Mouse (Mus musculus): ENCODE measurements at regions not wholly inside any gene's neighbourhood (a gene's known extent, or its start where the extent isn't known, plus 50 kb on each side); places are given as distances from the start of the nearest gene placed in this dataset.
A peak's percentile ranks its signal among the peaks of the same experiment; 100 is the strongest.
"Not testable (repeated sequence)": the region's sequence is repeated elsewhere in the genome, so short reads cannot be mapped to it uniquely, and the experiment has no call there.

DNA sequence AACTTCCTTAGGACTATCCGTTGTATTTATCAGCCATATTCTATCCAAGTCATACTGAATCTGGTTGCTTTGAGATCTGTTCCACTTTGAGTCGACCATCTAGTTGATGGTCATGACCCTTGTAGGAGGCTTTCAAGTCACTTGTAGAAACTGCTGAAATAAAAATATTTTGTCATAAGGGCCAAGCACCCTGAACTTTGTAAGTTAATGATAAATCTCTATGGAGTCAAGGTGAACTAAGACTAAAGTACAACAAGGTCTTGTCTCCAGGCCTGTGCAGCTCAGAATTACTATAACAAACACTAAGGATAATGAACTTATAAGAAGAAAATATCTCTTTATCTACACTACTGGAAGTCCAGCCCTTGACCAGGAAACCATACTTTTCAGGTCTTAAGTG lies 193.8 kb upstream of the Plxna2 start:
- no peak overlapping the region for H3K9ac ChIP-seq (ENCODE audit: low read depth, low read length)
- no peak for ATAC-seq (ENCODE audit: low read depth)
- 85% methylated on average over 2 of the region's 2 CpGs for WGBS

DNA sequence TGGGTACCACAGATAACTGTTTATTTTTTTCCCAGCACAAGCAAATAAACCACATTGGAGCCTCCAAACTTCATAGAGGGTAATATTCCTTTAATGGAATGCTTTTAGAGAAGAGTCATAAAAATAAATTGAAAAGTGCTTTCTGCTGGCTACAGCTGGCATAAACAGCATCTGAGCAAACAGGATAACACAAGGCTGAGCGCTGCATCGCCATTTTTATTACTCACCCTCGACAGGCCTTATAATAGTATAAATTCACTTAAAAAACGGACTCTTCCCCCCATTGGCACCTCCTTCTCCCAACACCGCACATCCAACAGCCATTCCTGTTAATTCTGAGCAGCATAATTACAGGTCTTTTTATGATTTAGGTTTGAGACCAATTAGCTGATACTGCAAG lies 205.8 kb upstream of the Plxna2 start:
- H3K4me2 ChIP-seq (ENCODE audit: low read depth, low read length): no peak overlapping the region
- no peaks in the 10 kb centered on the region for H3K27me3 ChIP-seq (replicated peaks; ENCODE audit: control insufficient read depth, insufficient read depth, low read length)
- H3K36me3 ChIP-seq (ENCODE audit: control insufficient read depth, insufficient read depth, low read length): no peaks in the 10 kb centered on the region
- no peak overlapping the region for H3K9ac ChIP-seq (ENCODE audit: low read depth, low read length)
- H3K27ac ChIP-seq (replicated peaks; ENCODE audit: low read depth, low read length): no peak overlapping the region
- WGBS: 82% methylated on average over 5 of the region's 5 CpGs
- H3K9me3 ChIP-seq (ENCODE audit: control insufficient read depth, low read length): no peaks in the 10 kb centered on the region
- no peak overlapping the region for H3K4me3 ChIP-seq (ENCODE audit: low read depth, low read length)
- H3K4me1 ChIP-seq (ENCODE audit: control insufficient read depth, insufficient read depth, low read length): no peaks in the 10 kb centered on the region
- DNase-seq (ENCODE audit: low spot score) (no peak), ATAC-seq (ENCODE audit: low read depth) (no peak)

More for the DNA sequence above, 193.8 kb upstream of the Plxna2 start:
- no peak for DNase-seq (ENCODE audit: low spot score)
- Histone ChIP-seq H3K4me2 (ENCODE audit: low read depth, low read length) (no peak overlapping the region), H3K9me3 (ENCODE audit: control insufficient read depth, low read length) (no peaks in the 10 kb centered on the region), H3K4me3 (ENCODE audit: low read depth, low read length) (no peak overlapping the region), H3K27me3 (replicated peaks; ENCODE audit: control insufficient read depth, insufficient read depth, low read length) (no peaks in the 10 kb centered on the region), H3K4me1 (ENCODE audit: control insufficient read depth, insufficient read depth, low read length) (peaks cover 13% of the 10 kb centered on the region; the same call in 1 of the 2 replicates), H3K36me3 (ENCODE audit: control insufficient read depth, insufficient read depth, low read length) (no peaks in the 10 kb centered on the region), H3K27ac (replicated peaks; ENCODE audit: low read depth, low read length) (no peak overlapping the region)

GRCm38 (mm10) chr1:194411788-194412187 lies 206.2 kb upstream of the Plxna2 start:
- H3K9ac ChIP-seq (ENCODE audit: low read depth, low read length): no peak overlapping the region
- H3K36me3 ChIP-seq (ENCODE audit: control insufficient read depth, insufficient read depth, low read length): no peaks in the 10 kb centered on the region
- DNase-seq (ENCODE audit: low spot score) (peak; percentile 9), ATAC-seq (ENCODE audit: low read depth) (no peak)
- 49% methylated on average over 2 of the region's 2 CpGs for WGBS
- H3K4me2 ChIP-seq (ENCODE audit: low read depth, low read length): no peak overlapping the region
- no peak overlapping the region for H3K27ac ChIP-seq (replicated peaks; ENCODE audit: low read depth, low read length)
- no peaks in the 10 kb centered on the region for H3K27me3 ChIP-seq (replicated peaks; ENCODE audit: control insufficient read depth, insufficient read depth, low read length)
- H3K4me3 ChIP-seq (ENCODE audit: low read depth, low read length): no peak overlapping the region
- no peaks in the 10 kb centered on the region for H3K4me1 ChIP-seq (ENCODE audit: control insufficient read depth, insufficient read depth, low read length)
- H3K9me3 ChIP-seq (ENCODE audit: control insufficient read depth, low read length): no peaks in the 10 kb centered on the region

- no peak overlapping the region for H3K4me3 ChIP-seq (ENCODE audit: low read depth, low read length)
- H3K27me3 ChIP-seq (replicated peaks; ENCODE audit: control insufficient read depth, insufficient read depth, low read length): no peaks in the 10 kb centered on the region
- no peak for DNase-seq (ENCODE audit: low spot score)
- H3K9me3 ChIP-seq (ENCODE audit: control insufficient read depth, low read length): no peaks in the 10 kb centered on the region
- no peak overlapping the region for H3K27ac ChIP-seq (replicated peaks; ENCODE audit: low read depth, low read length)
- H3K4me2 ChIP-seq (ENCODE audit: low read depth, low read length): no peak overlapping the region
- no peak for ATAC-seq (ENCODE audit: low read depth)
- no peaks in the 10 kb centered on the region for H3K4me1 ChIP-seq (ENCODE audit: control insufficient read depth, insufficient read depth, low read length)
- no peak overlapping the region for H3K9ac ChIP-seq (ENCODE audit: low read depth, low read length)
- no peaks in the 10 kb centered on the region for H3K36me3 ChIP-seq (ENCODE audit: control insufficient read depth, insufficient read depth, low read length)
Observed at GRCm38 (mm10) chr1:194399281-194399680, 218.7 kb upstream of the Plxna2 start.

DNA sequence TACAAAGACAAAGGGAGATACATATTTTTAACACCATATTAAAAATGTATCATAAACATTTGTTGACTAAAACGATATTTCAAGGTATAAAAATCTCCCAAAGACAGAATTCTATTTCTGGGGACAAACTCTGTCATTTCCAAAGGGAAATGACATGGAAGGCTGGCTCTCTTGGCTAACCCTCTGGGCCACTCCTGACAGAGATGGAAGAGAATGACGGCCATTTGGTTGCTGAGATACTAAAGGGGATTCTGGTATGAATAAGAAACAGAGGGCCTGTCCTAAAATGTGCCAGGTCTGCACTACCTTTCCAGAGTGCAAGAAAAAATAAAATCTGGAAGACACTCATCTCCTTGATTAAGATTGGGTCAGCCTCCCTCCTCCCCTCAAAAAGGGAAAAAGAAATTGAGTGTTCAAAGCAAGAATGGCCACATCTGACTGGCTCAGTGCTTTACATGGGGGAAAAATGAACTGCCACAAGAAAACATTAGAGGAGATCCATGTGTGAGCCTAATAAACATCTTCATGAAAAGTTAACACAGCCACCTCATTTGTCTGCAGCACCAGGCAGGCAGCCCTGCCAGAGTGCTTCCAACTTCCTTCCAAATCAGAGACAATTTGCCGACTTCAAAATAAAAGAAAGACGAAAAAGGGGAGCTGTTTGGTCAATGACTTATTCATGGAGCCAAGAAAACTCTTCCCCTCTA lies 221.1 kb upstream of the Plxna2 start:
- Histone ChIP-seq H3K4me1 (ENCODE audit: control insufficient read depth, insufficient read depth, low read length) (no peaks in the 10 kb centered on the region), H3K27ac (replicated peaks; ENCODE audit: low read depth, low read length) (no peak overlapping the region), H3K4me3 (ENCODE audit: low read depth, low read length) (no peak overlapping the region), H3K9ac (ENCODE audit: low read depth, low read length) (no peak overlapping the region), H3K9me3 (ENCODE audit: control insufficient read depth, low read length) (no peaks in the 10 kb centered on the region), H3K36me3 (ENCODE audit: control insufficient read depth, insufficient read depth, low read length) (no peaks in the 10 kb centered on the region), H3K27me3 (replicated peaks; ENCODE audit: control insufficient read depth, insufficient read depth, low read length) (no peaks in the 10 kb centered on the region), H3K4me2 (ENCODE audit: low read depth, low read length) (no peak overlapping the region)
- ATAC-seq (ENCODE audit: low read depth): no peak
- 73% methylated on average over 4 of the region's 4 CpGs for WGBS
- no peak for DNase-seq (ENCODE audit: low spot score)

DNA sequence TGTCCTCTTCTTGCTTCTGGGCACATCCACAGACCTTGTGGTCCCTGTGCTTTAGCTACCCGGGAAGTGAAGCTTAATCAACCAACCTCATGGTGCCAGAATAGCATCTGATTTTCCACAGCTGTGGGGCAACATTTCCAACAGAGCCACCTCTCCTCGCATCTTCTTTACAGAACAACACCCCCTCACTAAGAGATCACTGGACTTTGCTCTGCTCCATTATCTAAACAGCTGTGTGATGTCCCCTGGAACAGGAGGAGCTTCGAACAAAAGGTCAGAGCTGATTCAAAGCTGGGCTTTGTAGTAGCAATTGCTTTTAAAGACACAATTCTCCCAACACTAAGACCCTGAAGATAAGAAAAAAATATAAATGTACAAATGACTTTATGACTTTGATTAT lies 224.3 kb upstream of the Plxna2 start:
- WGBS: 53% methylated on average over 3 of the region's 3 CpGs
- Histone ChIP-seq H3K9ac (ENCODE audit: low read depth, low read length) (no peak overlapping the region), H3K36me3 (ENCODE audit: control insufficient read depth, insufficient read depth, low read length) (no peaks in the 10 kb centered on the region), H3K4me3 (ENCODE audit: low read depth, low read length) (no peak overlapping the region), H3K27me3 (replicated peaks; ENCODE audit: control insufficient read depth, insufficient read depth, low read length) (no peaks in the 10 kb centered on the region), H3K4me2 (ENCODE audit: low read depth, low read length) (no peak overlapping the region), H3K27ac (replicated peaks; ENCODE audit: low read depth, low read length) (no peak overlapping the region), H3K9me3 (ENCODE audit: control insufficient read depth, low read length) (no peaks in the 10 kb centered on the region), H3K4me1 (ENCODE audit: control insufficient read depth, insufficient read depth, low read length) (no peaks in the 10 kb centered on the region)
- no peak for DNase-seq (ENCODE audit: low spot score)
- ATAC-seq (ENCODE audit: low read depth): no peak

GRCm38 (mm10) chr1:194390202-194390601 lies 227.8 kb upstream of the Plxna2 start:
- H3K4me2 ChIP-seq (ENCODE audit: low read depth, low read length): no peak overlapping the region
- no peaks in the 10 kb centered on the region for H3K36me3 ChIP-seq (ENCODE audit: control insufficient read depth, insufficient read depth, low read length)
- H3K27ac ChIP-seq (replicated peaks; ENCODE audit: low read depth, low read length): no peak overlapping the region
- no peak overlapping the region for H3K9ac ChIP-seq (ENCODE audit: low read depth, low read length)
- no peaks in the 10 kb centered on the region for H3K4me1 ChIP-seq (ENCODE audit: control insufficient read depth, insufficient read depth, low read length)
- WGBS: 86% methylated on average over 2 of the region's 2 CpGs
- DNase-seq (ENCODE audit: low spot score) (no peak), ATAC-seq (ENCODE audit: low read depth) (no peak)
- no peak overlapping the region for H3K4me3 ChIP-seq (ENCODE audit: low read depth, low read length)
- no peaks in the 10 kb centered on the region for H3K27me3 ChIP-seq (replicated peaks; ENCODE audit: control insufficient read depth, insufficient read depth, low read length)
- H3K9me3 ChIP-seq (ENCODE audit: control insufficient read depth, low read length): no peaks in the 10 kb centered on the region

- ATAC-seq (ENCODE audit: low read depth) (no peak; the same call in 1 of the 2 replicates), DNase-seq (ENCODE audit: low spot score) (peak; percentile 7)
- Histone ChIP-seq H3K27me3 (replicated peaks; ENCODE audit: control insufficient read depth, insufficient read depth, low read length) (no peaks in the 10 kb centered on the region), H3K4me2 (ENCODE audit: low read depth, low read length) (no peak overlapping the region), H3K9ac (ENCODE audit: low read depth, low read length) (no peak overlapping the region), H3K9me3 (ENCODE audit: control insufficient read depth, low read length) (no peaks in the 10 kb centered on the region), H3K36me3 (ENCODE audit: control insufficient read depth, insufficient read depth, low read length) (no peaks in the 10 kb centered on the region), H3K27ac (replicated peaks; ENCODE audit: low read depth, low read length) (no peak overlapping the region), H3K4me1 (ENCODE audit: control insufficient read depth, insufficient read depth, low read length) (no peaks in the 10 kb centered on the region), H3K4me3 (ENCODE audit: low read depth, low read length) (no peak overlapping the region)
- WGBS: 67% methylated on average over 1 of the region's 1 CpGs
Observed at GRCm38 (mm10) chr1:194378135-194378534, 239.9 kb upstream of the Plxna2 start.

DNA sequence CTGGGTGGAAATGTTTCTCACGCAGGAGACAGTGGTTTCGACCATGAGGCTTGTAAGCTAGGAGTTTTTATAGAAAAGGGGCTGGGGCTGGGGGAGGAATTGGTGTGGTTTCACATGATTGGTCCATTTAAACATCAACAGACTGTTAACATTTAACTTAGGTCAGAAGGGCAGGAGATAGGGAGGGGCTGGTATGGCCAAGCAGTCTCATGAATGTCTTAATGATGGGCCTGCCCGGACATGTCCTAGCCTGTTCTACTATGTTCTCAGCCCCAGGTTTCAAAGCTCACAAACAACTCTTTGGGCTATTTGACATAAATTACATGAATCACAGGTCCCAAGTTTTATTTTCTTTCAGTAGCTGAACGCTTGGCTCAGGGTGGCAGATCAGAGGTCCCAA lies 244.5 kb upstream of the Plxna2 start:
- not testable (repeated sequence) for H3K9me3 ChIP-seq (ENCODE audit: control insufficient read depth, low read length); H3K4me3 ChIP-seq (ENCODE audit: low read depth, low read length); H3K27me3 ChIP-seq (replicated peaks; ENCODE audit: control insufficient read depth, insufficient read depth, low read length); H3K36me3 ChIP-seq (ENCODE audit: control insufficient read depth, insufficient read depth, low read length); H3K4me1 ChIP-seq (ENCODE audit: control insufficient read depth, insufficient read depth, low read length); DNase-seq (ENCODE audit: low spot score); H3K4me2 ChIP-seq (ENCODE audit: low read depth, low read length); H3K27ac ChIP-seq (replicated peaks; ENCODE audit: low read depth, low read length); H3K9ac ChIP-seq (ENCODE audit: low read depth, low read length); ATAC-seq (ENCODE audit: low read depth)
- 87% methylated on average over 4 of the region's 4 CpGs for WGBS
